Mouse (Mus musculus) lung, adult 2 months (tissue): Measurements from ENCODE around the gene Tomm7.

Experiments
- CTCF ChIP-seq: fragments of 200-500 bp; IDR thresholded peaks from 2 replicates; pipeline ENCODE4 v1.5.1; 2011; ENCODE audit warnings: mild to moderate bottlenecking, low read length, control low read depth; ENCODE audit not compliant: insufficient read depth
- POLR2A ChIP-seq: fragments of 200-500 bp; IDR thresholded peaks from 2 replicates; pipeline ENCODE4 v1.6.1; 2011; ENCODE audit warnings: low read depth, mild to moderate bottlenecking, control low read depth, low read length, borderline replicate concordance; ENCODE audit errors: extremely low read depth

- TF ChIP-seq CTCF (no peak), POLR2A (no peak)
These were observed 27.3 kb downstream of the Tomm7 start for GRCm38 (mm10) chr5:23816681-23817080.
